Mouse (Mus musculus): ENCODE measurements around the gene S100a2.

DNA sequence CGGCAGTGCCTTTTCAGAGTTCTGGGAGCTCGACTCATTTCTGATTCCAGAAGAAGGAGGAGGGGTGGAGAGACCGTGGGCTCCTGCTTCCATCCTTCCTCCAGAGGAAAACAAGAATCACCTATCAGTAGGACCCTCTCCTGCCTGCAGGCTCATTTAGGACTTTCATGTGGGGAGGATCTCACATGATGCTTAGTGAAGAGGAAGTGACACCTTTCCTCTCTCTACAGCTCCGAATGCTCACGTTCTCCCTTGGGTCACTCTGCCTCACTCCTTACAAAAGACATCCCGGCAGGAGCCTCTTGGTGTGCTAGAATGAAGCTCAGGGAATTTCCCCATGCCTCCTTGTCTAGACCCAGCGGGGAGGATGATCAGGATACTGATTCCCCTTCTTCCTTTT is 31.5 kb downstream of the S100a2 start:
- TF ChIP-seq POLR2A (IDR thresholded peaks at IDR 0.05; ENCODE audit: low read depth, low read length) (no peak), CTCF (IDR thresholded peaks at IDR 0.05; ENCODE audit: borderline replicate concordance, insufficient read depth, low read length) (no peak)
